Mouse (Mus musculus): ENCODE measurements around the gene Swi5. TPM values are rescaled to one million over a fixed set of nuclear protein-coding genes. Genes with fewer than 3 reads are reported as not detected.

The Swi5 gene
- 391 and 397 TPM in 2 replicates for polyA plus RNA-seq (2016; fragmentation: Nextera tagmentation; extraction: Ambion mirVana)

DNA sequence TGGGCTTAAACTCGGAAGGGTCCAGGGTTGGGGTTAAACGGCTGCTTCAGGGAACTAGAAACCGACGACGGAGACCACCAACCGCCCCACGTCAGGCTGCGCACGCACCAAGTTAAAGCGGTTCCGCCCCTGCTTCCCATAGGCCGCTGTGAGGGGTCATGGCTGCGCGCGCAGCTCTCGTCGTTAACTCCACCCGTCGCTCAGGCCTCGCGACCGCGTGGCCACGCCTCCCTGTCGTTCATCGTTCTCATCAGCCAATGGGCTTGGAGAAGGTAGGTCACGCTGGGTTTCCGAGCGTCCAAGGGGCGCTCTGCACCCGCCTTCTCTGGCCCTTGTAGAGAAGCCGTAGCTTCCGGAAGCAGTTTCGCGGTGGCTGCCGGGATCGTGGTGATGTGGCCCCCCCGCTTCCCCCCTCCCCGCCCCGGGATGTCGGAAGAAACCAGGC is at the start of gene Swi5:
Swi5 (minus strand) TSS at position 153 of the 445 bp plus-strand sequence.
- Histone ChIP-seq H3K27ac (peak within 1 kb of the TSS; percentile 75), H3K9ac (peak within 1 kb of the TSS; percentile 90), H3K9me3 (no peaks in the 10 kb centered on the region), H3K4me3 (replicated peaks) (peak within 1 kb of the TSS; percentile 89), H3K36me3 (replicated peaks) (peaks cover 26% of the 10 kb centered on the region), H3K4me1 (peaks cover 21% of the 10 kb centered on the region), H3K27me3 (no peaks in the 10 kb centered on the region), H3K4me2 (peak within 1 kb of the TSS; percentile 91)
- WGBS: under 1% methylated on average over 41 of the region's 41 CpGs
- peak; percentile 99 for ATAC-seq (ENCODE audit: low FRiP score)

DNA sequence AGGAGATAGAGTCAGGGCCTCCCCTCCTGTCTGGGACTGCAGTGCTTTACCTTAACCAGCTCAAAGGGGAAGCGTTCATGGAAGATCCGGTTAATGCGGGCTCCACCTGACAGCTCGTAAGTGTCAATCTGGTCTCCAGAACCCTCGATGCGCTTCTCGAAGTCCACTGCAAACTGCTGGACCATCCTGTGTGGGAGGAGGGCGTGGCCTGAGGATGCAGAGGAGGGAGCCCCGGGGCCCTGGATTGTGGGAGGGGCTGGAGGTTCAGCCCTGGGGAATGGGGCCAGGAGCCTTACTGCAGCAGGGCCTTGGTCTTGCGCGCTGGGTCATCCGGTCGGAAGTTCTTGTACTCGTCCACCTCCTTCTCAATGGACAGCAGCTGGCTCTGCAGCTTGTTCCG is 48.0 kb upstream of the Swi5 start:
- H3K36me3 ChIP-seq (replicated peaks): peaks cover 9% of the 10 kb centered on the region; the same call in 1 of the 2 replicates
- WGBS: 53% methylated on average over 15 of the region's 15 CpGs

DNA sequence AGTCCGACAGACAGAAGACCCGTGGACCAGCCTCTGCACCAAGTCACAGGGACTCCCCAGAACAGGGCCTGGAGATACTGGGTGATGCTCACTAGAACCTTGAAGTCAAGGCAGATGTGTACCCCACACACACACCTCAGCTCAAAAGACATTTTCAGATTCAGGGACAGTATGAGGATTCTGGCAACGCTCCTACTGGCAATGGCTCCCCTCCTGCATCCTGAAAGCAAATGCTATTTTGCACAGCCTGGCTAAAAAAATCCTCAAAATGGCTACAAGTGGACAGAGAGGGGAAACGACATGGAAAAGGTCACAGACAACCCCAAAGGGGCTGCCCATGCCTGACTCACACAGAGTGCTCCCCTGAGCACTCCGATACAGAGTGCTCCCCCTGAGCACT is 44.3 kb upstream of the Swi5 start:
- H3K9me3 ChIP-seq: no peaks in the 10 kb centered on the region
- no peak overlapping the region for H3K9ac ChIP-seq
- no peak for ATAC-seq (ENCODE audit: low FRiP score)
- H3K4me1 ChIP-seq: 0 out of 2 replicates have a peak, but pooled peaks cover 8% of the 10 kb centered on the region
- H3K36me3 ChIP-seq (replicated peaks): peaks cover 9% of the 10 kb centered on the region; the same call in 1 of the 2 replicates
- H3K27ac ChIP-seq: no peak overlapping the region
- WGBS: 90% methylated on average over 5 of the region's 5 CpGs
- no peak overlapping the region for H3K4me2 ChIP-seq
- H3K4me3 ChIP-seq (replicated peaks): no peak overlapping the region
- no peaks in the 10 kb centered on the region; the same call in 1 of the 2 replicates for H3K27me3 ChIP-seq

More for the DNA sequence above, 48.0 kb upstream of the Swi5 start:
- Histone ChIP-seq H3K4me2 (no peak overlapping the region), H3K4me1 (no peaks in the 10 kb centered on the region; the same call in 1 of the 2 replicates), H3K27me3 (no peaks in the 10 kb centered on the region; the same call in 1 of the 2 replicates), H3K9ac (no peak overlapping the region), H3K4me3 (replicated peaks) (no peak overlapping the region), H3K27ac (no peak overlapping the region), H3K9me3 (no peaks in the 10 kb centered on the region)
- no peak for ATAC-seq (ENCODE audit: low FRiP score)

DNA sequence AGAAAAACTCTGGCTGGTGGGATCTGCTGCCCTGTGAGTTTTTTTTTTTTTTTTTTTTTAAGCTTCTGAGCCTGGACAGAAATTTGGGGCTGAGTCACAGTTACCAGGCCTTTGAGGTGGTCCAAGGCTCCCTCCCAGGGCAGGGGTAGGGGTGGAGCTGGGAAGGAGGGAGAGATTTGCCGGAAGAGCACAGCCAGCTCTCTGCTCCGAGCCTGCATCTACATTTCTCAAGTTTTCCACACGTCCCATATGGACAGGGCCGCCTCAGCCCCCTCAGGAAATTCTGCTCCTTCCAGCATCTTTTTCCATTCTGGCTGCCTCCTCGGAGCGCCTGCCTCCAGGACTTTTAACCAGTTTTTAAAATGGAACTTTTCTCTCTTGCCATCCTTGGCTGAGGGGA is 41.7 kb upstream of the Swi5 start:
- H3K4me2 ChIP-seq: no peak overlapping the region
- 58% methylated on average over 6 of the region's 6 CpGs for WGBS
- H3K9me3 ChIP-seq: no peaks in the 10 kb centered on the region
- no peak overlapping the region for H3K4me3 ChIP-seq (replicated peaks)
- H3K27me3 ChIP-seq: no peaks in the 10 kb centered on the region; the same call in 1 of the 2 replicates
- 0 out of 2 replicates have a peak, but pooled peaks cover 8% of the 10 kb centered on the region for H3K4me1 ChIP-seq
- no peak overlapping the region for H3K9ac ChIP-seq
- H3K27ac ChIP-seq: no peak overlapping the region
- H3K36me3 ChIP-seq (replicated peaks): no peaks in the 10 kb centered on the region
- ATAC-seq (ENCODE audit: low FRiP score): no peak

DNA sequence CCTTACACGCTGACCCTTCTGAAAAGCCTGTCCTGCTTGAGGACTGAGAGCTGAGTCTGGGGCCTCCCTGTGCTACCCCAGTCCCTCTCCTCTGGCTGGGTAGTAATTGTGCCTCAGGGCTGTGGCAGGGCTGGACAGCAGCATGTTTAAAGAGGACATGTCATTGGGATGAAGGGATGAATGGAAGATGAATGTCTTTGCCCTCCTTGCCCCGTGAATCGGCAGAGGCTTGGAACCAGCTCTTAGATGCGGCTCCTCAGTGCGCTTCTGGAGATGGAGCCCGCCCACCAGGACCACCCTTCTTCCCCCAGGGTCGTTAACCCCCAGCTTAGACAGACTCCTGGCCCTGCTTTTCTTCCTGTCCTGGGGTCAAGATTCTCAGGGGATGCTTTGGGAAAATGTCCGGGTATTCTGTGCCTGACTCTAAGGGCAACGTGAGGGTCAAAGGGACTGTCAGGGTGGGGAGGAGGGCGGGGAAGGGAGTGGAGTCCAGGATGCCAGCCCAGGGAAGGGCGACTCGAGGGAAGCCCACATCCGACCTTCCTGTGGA is 41.1 kb upstream of the Swi5 start:
- Histone ChIP-seq H3K9me3 (no peaks in the 10 kb centered on the region), H3K4me1 (0 out of 2 replicates have a peak, but pooled peaks cover 8% of the 10 kb centered on the region), H3K4me3 (replicated peaks) (no peak overlapping the region), H3K27ac (no peak overlapping the region), H3K4me2 (no peak overlapping the region), H3K9ac (no peak overlapping the region), H3K27me3 (no peaks in the 10 kb centered on the region; the same call in 1 of the 2 replicates), H3K36me3 (replicated peaks) (no peaks in the 10 kb centered on the region)
- ATAC-seq (ENCODE audit: low FRiP score): no peak
- WGBS: 32% methylated on average over 13 of the region's 13 CpGs

DNA sequence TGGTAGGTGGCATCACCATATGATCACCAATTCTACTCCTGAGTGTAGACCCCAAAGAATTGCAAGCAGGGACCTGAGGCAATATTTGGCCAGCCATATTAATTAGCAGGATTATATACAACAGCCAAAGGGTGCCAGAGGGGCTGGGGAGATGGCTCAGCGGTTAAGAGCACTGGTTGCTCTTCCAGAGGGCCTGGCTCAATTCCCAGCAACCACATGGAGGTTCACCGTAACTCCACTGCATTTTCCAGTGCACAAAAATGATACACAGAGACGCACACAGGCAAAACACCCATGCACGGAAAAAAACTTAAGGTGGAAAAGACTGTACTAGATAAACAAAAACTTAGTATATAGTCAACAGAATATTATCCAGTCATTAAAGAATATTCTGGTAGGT is 39.3 kb upstream of the Swi5 start:
- Histone ChIP-seq H3K36me3 (replicated peaks) (no peaks in the 10 kb centered on the region), H3K4me2 (no peak overlapping the region), H3K4me1 (peaks cover 20% of the 10 kb centered on the region), H3K9me3 (no peaks in the 10 kb centered on the region), H3K27ac (no peak overlapping the region), H3K9ac (no peak overlapping the region), H3K4me3 (replicated peaks) (no peak overlapping the region), H3K27me3 (no peaks in the 10 kb centered on the region; the same call in 1 of the 2 replicates)
- 85% methylated on average over 4 of the region's 4 CpGs for WGBS
- no peak for ATAC-seq (ENCODE audit: low FRiP score)

DNA sequence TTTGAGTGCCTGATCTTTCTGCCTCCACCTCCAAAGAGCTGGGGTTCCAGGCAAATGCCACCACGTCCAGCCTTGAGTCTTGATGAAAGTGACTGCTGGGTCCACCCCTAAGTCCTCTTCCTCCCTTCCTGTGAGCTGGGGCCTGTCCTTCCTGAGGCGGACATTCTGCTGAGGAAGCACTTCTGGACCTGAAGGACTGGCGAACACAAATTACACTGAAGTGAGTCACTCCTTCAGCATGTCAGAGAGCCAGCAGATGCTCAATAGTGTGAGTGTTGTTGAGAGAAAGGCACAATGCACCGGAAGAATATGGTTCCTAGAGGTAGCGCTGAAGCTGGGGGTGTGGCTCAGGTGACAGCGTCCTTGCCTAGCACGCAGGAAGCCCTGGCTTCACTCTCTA is 37.5 kb upstream of the Swi5 start:
- Histone ChIP-seq H3K4me1 (peaks cover 24% of the 10 kb centered on the region), H3K9me3 (no peaks in the 10 kb centered on the region), H3K4me3 (replicated peaks) (no peak overlapping the region), H3K4me2 (no peak overlapping the region), H3K9ac (no peak overlapping the region), H3K27ac (no peak overlapping the region), H3K27me3 (no peaks in the 10 kb centered on the region; the same call in 1 of the 2 replicates), H3K36me3 (replicated peaks) (no peaks in the 10 kb centered on the region)
- ATAC-seq (ENCODE audit: low FRiP score): no peak
- WGBS: 74% methylated on average over 7 of the region's 7 CpGs

DNA sequence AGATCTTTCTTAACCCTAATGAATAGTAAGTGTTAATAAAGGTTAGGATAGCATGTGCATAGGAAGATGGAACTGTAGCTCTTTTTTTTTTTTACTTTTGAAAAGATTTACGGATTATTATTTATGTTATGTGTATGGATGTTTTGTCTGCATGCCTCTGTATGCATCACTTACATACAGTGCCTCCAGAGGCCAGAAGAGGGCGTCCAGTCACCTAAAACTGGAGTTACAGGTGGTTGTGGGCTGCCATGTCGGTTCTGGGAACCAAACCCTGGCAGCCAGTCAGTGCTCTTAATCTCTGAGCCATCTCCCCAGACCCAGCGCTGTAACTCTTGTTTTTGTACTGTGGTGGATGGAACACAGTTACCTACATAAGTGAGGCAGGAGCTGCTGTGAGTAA is 36.4 kb upstream of the Swi5 start:
- Histone ChIP-seq H3K9ac (no peak overlapping the region), H3K4me2 (no peak overlapping the region), H3K27ac (no peak overlapping the region), H3K4me3 (replicated peaks) (no peak overlapping the region), H3K27me3 (no peaks in the 10 kb centered on the region; the same call in 1 of the 2 replicates), H3K36me3 (replicated peaks) (no peaks in the 10 kb centered on the region), H3K4me1 (peaks cover 31% of the 10 kb centered on the region), H3K9me3 (no peaks in the 10 kb centered on the region)
- 61% methylated on average over 4 of the region's 4 CpGs for WGBS
- ATAC-seq (ENCODE audit: low FRiP score): no peak

DNA sequence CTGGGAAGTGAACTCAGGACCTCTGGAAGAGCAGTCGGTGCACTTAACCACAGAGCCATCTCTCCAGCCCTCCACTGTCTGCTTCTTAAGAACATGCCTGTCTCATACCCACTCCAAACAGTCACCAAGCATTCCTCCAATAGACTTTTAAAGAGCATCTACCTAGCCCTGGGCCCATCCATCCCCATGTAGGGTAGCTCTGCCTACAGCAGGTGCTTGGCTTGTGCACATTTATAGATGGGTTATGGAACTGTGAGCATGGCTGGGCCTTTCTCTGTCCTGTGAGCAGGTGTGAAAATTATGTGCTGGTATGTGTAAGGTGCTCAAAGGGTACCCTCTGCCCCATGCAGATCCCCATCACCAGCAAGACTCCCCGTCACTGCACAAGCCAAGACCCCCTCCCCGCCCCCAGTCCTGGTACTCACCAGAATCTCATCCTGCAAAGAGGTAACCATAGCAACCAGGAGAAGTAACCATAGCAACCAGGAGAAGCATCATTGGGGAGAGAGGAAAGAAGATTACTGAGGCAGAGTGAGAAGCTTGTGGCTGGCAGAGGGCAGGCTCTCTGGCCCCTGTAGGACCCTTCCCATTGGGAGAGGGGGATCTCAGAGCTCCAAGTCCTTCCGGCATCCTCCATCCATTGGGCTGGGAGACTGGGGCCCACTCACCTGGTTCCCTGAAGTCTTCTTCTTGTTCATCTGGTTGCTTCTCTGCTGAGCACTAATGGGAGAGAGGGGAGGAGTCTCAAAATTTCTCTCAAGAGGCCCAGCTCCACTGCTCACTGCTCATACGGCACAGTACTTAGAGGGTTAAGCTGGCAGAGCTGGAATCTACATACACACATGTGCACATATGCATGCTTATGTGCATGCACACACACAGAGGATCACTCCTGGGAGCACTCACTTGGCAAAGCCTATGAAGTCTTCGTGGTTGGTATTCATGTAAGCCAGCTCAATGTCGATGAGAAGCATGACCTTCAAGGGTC is 35.2 kb upstream of the Swi5 start:
- 67% methylated on average over 7 of the region's 7 CpGs for WGBS
- Histone ChIP-seq H3K27me3 (peaks cover 9% of the 10 kb centered on the region), H3K27ac (peak overlapping the region; percentile 88), H3K4me1 (peaks cover 34% of the 10 kb centered on the region), H3K36me3 (replicated peaks) (no peaks in the 10 kb centered on the region), H3K4me3 (replicated peaks) (no peak overlapping the region), H3K4me2 (peak overlapping the region; percentile 17; the same call in 1 of the 2 replicates), H3K9me3 (no peaks in the 10 kb centered on the region), H3K9ac (no peak overlapping the region)
- peak; percentile 82 for ATAC-seq (ENCODE audit: low FRiP score)

DNA sequence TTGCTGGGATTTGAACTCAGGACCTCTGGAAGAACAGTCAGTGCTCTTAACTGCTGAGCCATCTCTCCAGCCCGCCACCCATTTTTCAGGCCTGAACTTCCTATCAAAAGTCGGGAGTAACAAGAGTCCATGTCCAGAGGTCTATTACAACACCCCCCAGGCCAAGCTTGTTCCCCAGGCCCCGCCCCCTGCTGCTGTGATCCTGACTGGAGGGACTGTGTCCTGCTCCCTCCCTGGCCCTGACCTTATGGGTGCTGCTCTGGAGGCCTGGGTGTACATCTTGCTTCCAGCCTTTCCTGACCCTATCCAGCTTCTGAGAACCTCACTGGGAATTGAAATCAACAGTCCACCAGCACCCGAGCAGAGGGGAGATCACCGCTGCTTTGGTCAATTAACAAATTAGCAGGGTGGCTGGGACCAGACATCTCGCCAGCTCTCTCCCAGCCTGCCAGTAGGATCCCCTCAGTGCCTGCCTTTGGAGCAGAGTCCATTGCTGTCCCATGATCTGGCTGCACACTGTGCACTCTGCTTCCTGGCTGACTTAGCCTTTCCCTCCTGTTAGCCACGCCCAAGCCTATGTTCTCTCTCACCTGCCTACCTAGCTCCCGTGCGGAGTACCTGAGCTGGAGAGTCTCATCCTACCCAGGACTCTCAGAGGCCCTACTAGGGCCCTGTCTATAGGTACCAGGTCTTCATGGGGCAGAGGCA is 33.9 kb upstream of the Swi5 start:
- no peaks in the 10 kb centered on the region for H3K36me3 ChIP-seq (replicated peaks)

DNA sequence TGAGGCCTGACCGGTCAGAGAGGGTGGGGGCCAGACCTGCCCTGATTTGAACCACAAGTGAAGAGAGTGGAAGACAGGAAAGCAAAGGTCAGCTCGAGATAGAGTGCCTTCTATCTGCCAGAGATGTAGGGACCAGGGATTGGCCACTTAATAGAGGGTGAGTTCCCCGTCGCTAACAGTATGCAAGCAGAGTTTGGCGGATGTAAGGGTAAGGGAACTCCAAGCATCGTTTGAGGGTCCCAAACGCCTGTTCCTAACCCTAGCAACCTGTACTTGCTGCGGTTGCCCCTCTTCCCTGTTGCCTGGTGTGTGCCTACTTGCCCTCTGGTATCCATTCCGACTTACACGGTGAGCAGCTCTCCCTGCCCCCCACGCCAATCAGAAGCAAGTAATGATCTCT is 32.8 kb upstream of the Swi5 start:
- no peaks in the 10 kb centered on the region for H3K9me3 ChIP-seq
- 69% methylated on average over 11 of the region's 11 CpGs for WGBS
- ATAC-seq (ENCODE audit: low FRiP score): no peak
- H3K4me2 ChIP-seq: no peak overlapping the region
- H3K9ac ChIP-seq: no peak overlapping the region
- H3K27me3 ChIP-seq: peaks cover 31% of the 10 kb centered on the region
- no peak overlapping the region for H3K4me3 ChIP-seq (replicated peaks)
- H3K4me1 ChIP-seq: peaks cover 47% of the 10 kb centered on the region
- H3K27ac ChIP-seq: no peak overlapping the region
- H3K36me3 ChIP-seq (replicated peaks): no peaks in the 10 kb centered on the region

More for the DNA sequence above, 33.9 kb upstream of the Swi5 start:
- Histone ChIP-seq H3K4me3 (replicated peaks) (no peak overlapping the region), H3K9ac (no peak overlapping the region), H3K4me2 (no peak overlapping the region), H3K4me1 (peaks cover 45% of the 10 kb centered on the region), H3K27me3 (peaks cover 22% of the 10 kb centered on the region), H3K27ac (peak overlapping the region; percentile 88; the same call in 1 of the 2 replicates), H3K9me3 (no peaks in the 10 kb centered on the region)
- ATAC-seq (ENCODE audit: low FRiP score): no peak
- 76% methylated on average over 9 of the region's 9 CpGs for WGBS

Data from forebrain, embryonic 12.5 days (tissue).